ENCODE assay signal across 9 mouse cellular contexts in genomic region chr15:81247583-81248340, GRCm38 (mm10). TPM values are rescaled to one million over a fixed set of nuclear protein-coding genes. Genes with fewer than 3 reads are reported as not detected.
A peak's percentile ranks its signal among the peaks of the same experiment; 100 is the strongest.
DNase-seq lines count a peak whose midpoint lies in the region; ATAC-seq and TF ChIP-seq lines count a peak whose summit lies in the region.
"Had no signal": no experiment of that assay in that cellular context is flagged by ENCODE, and none has a peak within 500 bp of the region (broad histone marks: within the 10 kb centered on the region; RNA-seq: fewer than 3 reads in every experiment).

No protein-coding gene starts in this region.

- H3K9me3 ChIP-seq in heart, embryonic 16.5 days (replicated peaks; ENCODE audit: control insufficient read depth, low read length) = peaks cover 7% of the 10 kb centered on the region; the same call in 1 of the 2 replicates
- no peaks in the 10 kb centered on the region for H3K9me3 ChIP-seq in stomach, postnatal 0 days (ENCODE audit: control insufficient read depth, low read length)
- no peaks in the 10 kb centered on the region for H3K9me3 ChIP-seq in forebrain, embryonic 15.5 days

- peak; percentile 59 for DNase-seq in gastrocnemius, adult 2 months
- DNase-seq in gastrocnemius, postnatal 10 days = no peak
- peak; percentile 77 for DNase-seq in adrenal gland, postnatal 10 days
- peak; percentile 92 to 97 for DNase-seq in kidney, postnatal 36 days
- DNase-seq in stomach, postnatal 0 days (ENCODE audit: low spot score) = peak; percentile 40
- DNase-seq in frontal cortex, postnatal 14 days (ENCODE audit: low spot score in 2 of 2) = no peak

- no peak for TF ChIP-seq CTCF in gastrocnemius, adult 2 months (IDR thresholded peaks at IDR 0.05)
- TF ChIP-seq CTCF in stomach, postnatal 0 days (IDR thresholded peaks at IDR 0.05; ENCODE audit: low read depth) = no peak

- H3K4me2 ChIP-seq in heart, embryonic 16.5 days (ENCODE audit: low read depth, low read length) = peak overlapping the region; percentile 48
- H3K4me2 ChIP-seq in stomach, postnatal 0 days (replicated peaks; ENCODE audit: low read depth) = peak overlapping the region; percentile 41
- no peak overlapping the region for H3K4me2 ChIP-seq in forebrain, embryonic 15.5 days (replicated peaks)

- peak; percentile 83 for TF ChIP-seq EP300 in stomach, postnatal 0 days (optimal IDR thresholded peaks at IDR 0.05)

- H3K27ac ChIP-seq in gastrocnemius, adult 2 months = peak overlapping the region; percentile 75
- peak overlapping the region; percentile 55 for H3K27ac ChIP-seq in heart, embryonic 16.5 days (ENCODE audit: low read length)
- peak overlapping the region; percentile 86 for H3K27ac ChIP-seq in stomach, postnatal 0 days (replicated peaks)
- H3K27ac ChIP-seq in forebrain, embryonic 15.5 days (replicated peaks) = no peak overlapping the region

- H3K27me3 ChIP-seq in heart, embryonic 16.5 days (ENCODE audit: control insufficient read depth, insufficient read depth, low read length) = no peaks in the 10 kb centered on the region
- H3K27me3 ChIP-seq in stomach, postnatal 0 days (ENCODE audit: control insufficient read depth, insufficient read depth, low read length) = no peaks in the 10 kb centered on the region
- no peaks in the 10 kb centered on the region for H3K27me3 ChIP-seq in forebrain, embryonic 15.5 days

- H3K4me3 ChIP-seq in gastrocnemius, adult 2 months = peak overlapping the region; percentile 56
- 0 out of 2 replicates have a peak overlapping the region, but pooled peaks have one; percentile 19 for H3K4me3 ChIP-seq in heart, embryonic 16.5 days (ENCODE audit: low read length)
- peak overlapping the region; percentile 12; the same call in 1 of the 2 replicates for H3K4me3 ChIP-seq in stomach, postnatal 0 days (ENCODE audit: low read depth, low read length)
- no peak overlapping the region for H3K4me3 ChIP-seq in forebrain, embryonic 15.5 days

- ATAC-seq in heart, embryonic 16.5 days (replicated peaks; ENCODE audit: extremely low read depth, insufficient read depth, low FRiP score) = peak; percentile 10; the same call in 1 of the 2 replicates
- peak; percentile 87 for ATAC-seq in stomach, postnatal 0 days (ENCODE audit: low FRiP score, low TSS enrichment)
- no peak for ATAC-seq in forebrain, embryonic 15.5 days (replicated peaks)

- no peaks in the 10 kb centered on the region for H3K36me3 ChIP-seq in heart, embryonic 16.5 days (ENCODE audit: control insufficient read depth, insufficient read depth)
- no peaks in the 10 kb centered on the region for H3K36me3 ChIP-seq in stomach, postnatal 0 days (ENCODE audit: control insufficient read depth, insufficient read depth, low read length)
- H3K36me3 ChIP-seq in forebrain, embryonic 15.5 days = no peaks in the 10 kb centered on the region

- peaks cover 13% of the 10 kb centered on the region for H3K4me1 ChIP-seq in heart, embryonic 16.5 days (ENCODE audit: control insufficient read depth, insufficient read depth, low read length)
- peaks cover 7% of the 10 kb centered on the region; the same call in 1 of the 2 replicates for H3K4me1 ChIP-seq in stomach, postnatal 0 days (replicated peaks; ENCODE audit: control insufficient read depth, insufficient read depth)
- H3K4me1 ChIP-seq in forebrain, embryonic 15.5 days = 0 out of 2 replicates have a peak, but pooled peaks cover 4% of the 10 kb centered on the region

- H3K9ac ChIP-seq in heart, embryonic 16.5 days (ENCODE audit: low read length) = no peak overlapping the region
- no peak overlapping the region for H3K9ac ChIP-seq in stomach, postnatal 0 days (ENCODE audit: low read length)
- H3K9ac ChIP-seq in forebrain, embryonic 15.5 days (replicated peaks) = no peak overlapping the region

- intact Hi-C loops in gastrocnemius, adult 2 months (cut with DNase I) = loop anchor here (1.0 kb wide), 1 partner anchor 17 kb away; no protein-coding TSS in a partner anchor

- WGBS in heart, embryonic 16.5 days = 23% methylated on average over 13 of the region's 13 CpGs
- WGBS in stomach, postnatal 0 days = 3% methylated on average over 13 of the region's 13 CpGs
- WGBS in forebrain, embryonic 15.5 days = 51% methylated on average over 13 of the region's 13 CpGs

RNA-seq across cellular contexts. Expression of gene Mchr1, which starts 12.5 kb away (rescaled TPM):
- total RNA-seq in gastrocnemius, adult 2 months (2021) = 1 to 10 TPM; 3.2 to 5.5 TPM
- 1 to 10 TPM; 1.9 TPM for total RNA-seq in gastrocnemius, postnatal 10 days (2021)
- under 1 TPM; 0.18 to 0.61 TPM for total RNA-seq in adrenal gland, postnatal 10 days (2021)
- polyA plus RNA-seq in heart, embryonic 16.5 days (2015; fragmentation: Nextera tagmentation; extraction: Ambion mirVana) = 0.06 and 0.07 TPM in 2 replicates
- 3.0 and 4.9 TPM in 2 replicates for polyA plus RNA-seq in stomach, postnatal 0 days (2015; fragmentation: Nextera tagmentation; extraction: Ambion mirVana)
- polyA plus RNA-seq in forebrain, embryonic 15.5 days (2015; fragmentation: Nextera tagmentation; extraction: Ambion mirVana) = 1.2 and 1.8 TPM in 2 replicates
- polyA plus RNA-seq: heart, embryonic 14.5 days had no signal

RNA-seq across cellular contexts. Expression of gene Mrtfa, which starts 57.2 kb away (rescaled TPM):
- 10 to 100 TPM; 18.8 to 28.1 TPM for total RNA-seq in gastrocnemius, adult 2 months (2021)
- 10 to 100 TPM; 39.2 to 50.1 TPM for total RNA-seq in gastrocnemius, postnatal 10 days (2021)
- total RNA-seq in adrenal gland, postnatal 10 days (2021) = 10 to 100 TPM; 23.7 to 26.2 TPM
- polyA plus RNA-seq in heart, embryonic 16.5 days (2015; fragmentation: Nextera tagmentation; extraction: Ambion mirVana) = 14.1 TPM in 2 replicates
- 12.6 and 14.3 TPM in 2 replicates for polyA plus RNA-seq in stomach, postnatal 0 days (2015; fragmentation: Nextera tagmentation; extraction: Ambion mirVana)
- polyA plus RNA-seq in forebrain, embryonic 15.5 days (2015; fragmentation: Nextera tagmentation; extraction: Ambion mirVana) = 24.1 and 25.1 TPM in 2 replicates

Comparison
In these comparisons a context has a peak if more than half of its experiments do, and no peak if none do; other contexts are left out.
1. DNase-seq: peak in gastrocnemius, adult 2 months (single experiment), adrenal gland, postnatal 10 days (single experiment), kidney, postnatal 36 days (2 of 2) and stomach, postnatal 0 days (single experiment); none in gastrocnemius, postnatal 10 days (single experiment) and frontal cortex, postnatal 14 days (0 of 2).